Mouse (Mus musculus) G1E-ER4 (cell line): ENCODE measurements around the gene Phactr4. TPM values are rescaled to one million over a fixed set of nuclear protein-coding genes. Genes with fewer than 3 reads are reported as not detected.

Experiments used
- GATA1 ChIP-seq: IDR thresholded peaks from one replicate; pipeline ENCODE4 v1.8.0; 2012; ENCODE audit warnings: low read length, inconsistent platforms
- polyA plus RNA-seq: library from polyadenylated mRNA; stranded (reverse); fragments of >175 nt; gene quantifications from 2 replicates; pipeline ENCODE4 v1.2.3, GENCODE M21; 2012

Phactr4 gene
- polyA plus RNA-seq: 17.5 and 22.6 TPM in 2 replicates

DNA sequence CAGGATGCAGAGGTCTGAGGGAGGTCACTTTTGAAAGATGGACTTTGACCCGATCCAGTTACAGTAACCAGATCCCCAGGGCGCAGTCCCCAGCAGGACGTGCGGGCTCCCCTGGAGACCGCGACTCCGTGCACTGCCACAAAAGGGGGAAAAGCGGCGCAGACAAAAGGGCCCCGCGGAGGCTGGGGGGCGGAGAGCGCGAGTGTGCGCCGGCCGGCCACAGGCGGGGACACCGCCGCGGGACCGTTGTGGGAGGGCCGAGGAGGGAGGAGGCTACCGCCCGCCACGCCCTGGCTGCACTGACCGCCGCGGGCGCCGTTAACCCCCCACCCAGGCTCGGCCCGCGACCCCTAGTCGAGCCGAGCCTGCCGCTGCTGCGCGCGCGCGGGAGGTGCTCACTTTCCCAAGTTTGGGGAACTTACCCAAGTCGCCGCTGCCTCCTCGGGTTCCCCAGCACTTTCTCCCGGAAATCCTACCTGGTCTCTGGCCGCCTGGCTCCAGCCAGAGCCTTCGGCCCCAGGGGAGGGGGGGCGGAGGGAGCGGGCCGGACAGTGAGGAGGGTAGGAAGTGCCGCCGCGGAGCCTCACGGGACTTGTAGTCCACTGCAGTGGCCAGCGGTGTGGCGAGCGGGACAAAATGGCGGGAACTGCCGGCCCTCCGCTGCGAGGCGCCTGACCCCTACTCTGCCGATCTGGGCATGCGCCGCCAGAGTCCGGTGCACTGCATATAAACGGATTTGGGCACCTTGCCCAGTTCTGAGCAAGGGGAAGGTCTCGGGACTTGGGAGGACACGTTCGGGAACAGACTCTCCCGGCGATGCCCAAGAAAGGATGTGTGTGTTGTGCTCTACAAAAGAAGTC is at the start of gene Phactr4:
TSS of gene Phactr4 (minus strand) at position 567 of the 860 bp plus-strand sequence.
- no peak for TF ChIP-seq GATA1

DNA sequence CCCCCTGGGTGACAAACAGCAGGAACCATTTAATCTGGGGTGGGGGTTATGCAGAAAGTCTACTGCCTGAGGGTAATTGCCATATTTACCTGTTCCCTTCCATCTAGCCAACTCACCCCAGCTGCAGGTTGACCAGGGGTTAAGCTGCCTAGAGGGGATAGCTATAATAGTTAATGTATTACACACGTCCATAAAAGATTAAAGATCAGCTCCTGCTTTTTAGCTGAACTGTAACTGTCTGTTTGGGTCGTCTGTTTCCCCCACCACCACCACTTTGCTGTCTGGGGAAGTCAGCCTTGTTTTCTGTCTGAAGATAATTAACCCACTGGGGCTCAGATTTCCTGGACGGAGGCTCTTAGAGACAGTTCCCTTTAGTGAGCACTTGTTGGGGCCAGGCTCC is 47.6 kb upstream of the Phactr4 start:
- no peak for TF ChIP-seq GATA1

DNA sequence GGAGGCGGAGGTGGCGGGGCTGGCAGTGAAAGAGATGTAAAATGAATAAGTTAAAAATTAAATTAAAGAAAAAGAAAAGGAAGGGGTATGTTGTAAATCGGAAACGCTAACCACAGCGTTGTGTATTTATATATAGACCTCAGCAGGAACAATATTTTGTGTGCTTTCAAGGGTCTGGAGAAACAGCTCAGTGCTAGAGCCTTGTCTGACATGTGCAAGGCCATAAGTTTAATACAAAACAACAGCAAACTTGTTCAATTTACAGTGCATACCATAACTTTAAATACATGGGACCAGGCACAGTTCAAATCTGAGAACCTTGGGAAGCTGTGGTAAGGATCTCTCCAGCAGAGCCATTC is 41.9 kb upstream of the Phactr4 start:
- no peak for TF ChIP-seq GATA1

DNA sequence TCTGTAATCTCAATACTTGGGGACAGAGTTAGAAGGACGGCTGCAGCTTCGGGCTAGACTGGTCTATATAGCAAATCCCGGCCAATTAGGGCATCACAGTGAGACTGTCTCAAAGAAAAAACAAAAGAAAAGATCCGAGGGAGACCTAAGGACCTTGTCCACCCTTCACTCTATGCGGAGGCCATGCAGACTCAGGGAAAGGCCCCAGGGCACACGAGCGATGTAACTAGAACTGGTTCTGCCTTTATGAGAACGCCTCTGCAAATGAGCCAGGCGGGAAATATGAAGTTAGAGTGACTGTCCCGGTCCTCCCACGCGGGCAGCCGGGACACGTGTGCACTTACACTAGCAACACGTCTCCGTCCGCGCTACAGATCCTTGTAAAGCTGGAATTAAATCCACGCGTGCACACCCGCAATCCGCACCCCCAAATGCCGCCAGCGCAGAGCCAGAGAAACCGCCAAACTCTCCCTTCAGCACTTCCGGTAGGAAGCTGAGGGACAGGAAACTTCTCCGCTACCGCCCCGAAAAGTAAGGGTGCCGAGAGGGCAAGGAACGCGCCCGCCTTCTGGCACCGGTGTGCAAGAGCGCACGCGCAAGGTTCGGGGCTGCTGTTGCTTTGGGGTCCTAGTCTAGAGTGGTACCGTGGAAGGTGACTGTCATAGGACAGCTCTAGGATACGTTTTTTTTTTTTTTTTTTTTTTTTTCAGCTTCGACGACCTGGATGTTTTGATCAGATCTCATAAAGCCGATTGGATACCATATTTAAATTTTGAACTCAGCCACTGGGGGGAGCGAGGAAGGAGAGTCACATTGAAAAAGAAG is 41.4 kb upstream of the Phactr4 start, which contains the start of gene Med18:
TSS of gene Med18 (minus strand) at position 492 of the 825 bp plus-strand sequence.
- no peak for TF ChIP-seq GATA1

DNA sequence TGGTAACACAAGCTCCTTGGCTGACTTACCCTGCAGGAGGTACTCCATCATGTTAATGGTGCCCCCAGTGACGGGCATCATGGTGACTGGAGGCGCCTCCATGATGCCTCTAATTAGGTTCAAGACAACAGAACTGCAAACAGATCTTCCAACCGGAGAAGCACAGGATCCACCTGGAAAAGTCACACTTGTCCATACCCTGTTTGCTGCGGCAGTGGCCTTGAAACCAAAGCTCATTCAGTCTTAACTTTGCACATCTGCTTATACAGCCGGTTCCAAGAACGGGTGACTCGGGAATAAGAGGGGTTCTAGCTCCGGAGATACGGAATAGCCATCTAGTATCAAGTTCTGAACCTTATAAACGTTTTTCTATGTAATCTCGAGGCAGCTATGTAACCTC is 40.5 kb upstream of the Phactr4 start:
- no peak for TF ChIP-seq GATA1

DNA sequence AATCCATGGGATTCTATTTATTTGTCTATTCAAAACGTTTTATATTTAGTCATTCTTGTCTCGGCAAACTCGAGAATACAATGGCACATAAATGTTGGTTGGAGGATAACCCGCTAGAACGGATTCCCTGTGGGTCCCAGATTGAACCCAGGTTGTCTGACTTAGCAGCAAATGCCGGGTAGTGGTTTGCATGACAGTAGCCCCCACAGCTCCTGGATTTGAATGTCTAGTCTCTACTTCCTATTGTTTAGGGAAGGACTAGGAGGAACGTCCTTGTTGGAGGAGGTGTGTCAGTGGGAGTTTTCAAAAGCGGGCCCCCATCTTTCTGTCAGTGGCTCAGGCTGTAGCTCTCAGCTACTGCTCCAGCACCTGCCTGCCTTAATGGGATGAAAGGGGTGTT is 37.9 kb upstream of the Phactr4 start:
- TF ChIP-seq GATA1: no peak

DNA sequence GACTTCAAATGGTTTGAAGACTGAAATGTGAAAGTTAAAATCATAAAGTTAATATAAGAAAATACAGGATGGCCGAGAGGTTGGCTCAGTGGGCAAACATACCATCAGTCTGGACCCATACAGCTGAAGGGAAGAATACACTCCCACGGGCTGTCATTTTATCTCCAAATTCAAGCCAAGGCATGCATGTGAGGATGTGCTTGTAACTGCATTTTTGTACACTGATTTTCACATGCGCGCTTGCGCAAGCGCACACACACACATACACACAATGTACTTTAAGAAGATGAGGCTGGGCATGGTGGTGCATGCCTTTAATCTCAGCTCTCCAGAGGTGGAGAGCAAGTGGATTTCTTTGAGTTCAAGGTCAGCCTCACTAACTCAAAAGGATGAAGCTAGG is 33.3 kb upstream of the Phactr4 start:
- TF ChIP-seq GATA1: no peak

DNA sequence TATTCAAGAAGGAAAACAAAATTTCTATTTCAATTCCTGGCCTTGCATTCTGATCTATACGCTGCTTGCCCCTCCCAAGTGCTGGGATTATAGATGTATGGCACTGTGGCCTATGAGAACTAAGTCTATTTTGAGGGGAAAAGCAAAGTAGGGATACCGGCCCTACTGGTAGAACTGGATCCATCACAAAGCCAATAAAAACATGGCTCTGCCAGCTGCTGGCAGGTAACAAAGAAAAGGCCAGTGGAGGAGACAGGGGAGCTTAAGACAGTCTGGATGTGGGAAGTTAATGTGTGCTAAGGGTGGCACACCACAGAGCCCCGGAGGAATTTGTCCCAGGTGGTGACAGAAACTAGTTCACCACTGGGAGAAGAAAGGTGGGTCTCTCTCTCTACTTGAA is 32.9 kb upstream of the Phactr4 start:
- no peak for TF ChIP-seq GATA1

DNA sequence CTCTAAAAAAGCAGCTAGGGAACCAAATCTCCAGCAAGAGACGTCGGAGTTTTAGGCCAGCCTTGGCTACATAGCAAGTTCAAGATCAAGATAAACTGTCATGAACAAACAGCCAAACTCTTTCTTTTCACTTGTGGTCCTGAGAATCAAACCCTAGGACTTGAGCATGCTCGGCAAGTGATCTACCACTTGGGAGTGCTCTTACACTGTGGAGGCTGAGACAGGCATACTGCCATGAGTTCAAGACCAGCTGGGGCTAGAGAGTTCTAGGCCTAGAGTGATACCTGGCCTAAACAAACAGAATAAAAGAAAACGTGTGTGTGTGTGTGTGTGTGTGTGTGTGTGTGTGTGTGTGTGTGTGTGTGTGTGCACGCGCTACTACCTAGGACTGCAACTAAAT is 31.9 kb upstream of the Phactr4 start:
- no peak for TF ChIP-seq GATA1

DNA sequence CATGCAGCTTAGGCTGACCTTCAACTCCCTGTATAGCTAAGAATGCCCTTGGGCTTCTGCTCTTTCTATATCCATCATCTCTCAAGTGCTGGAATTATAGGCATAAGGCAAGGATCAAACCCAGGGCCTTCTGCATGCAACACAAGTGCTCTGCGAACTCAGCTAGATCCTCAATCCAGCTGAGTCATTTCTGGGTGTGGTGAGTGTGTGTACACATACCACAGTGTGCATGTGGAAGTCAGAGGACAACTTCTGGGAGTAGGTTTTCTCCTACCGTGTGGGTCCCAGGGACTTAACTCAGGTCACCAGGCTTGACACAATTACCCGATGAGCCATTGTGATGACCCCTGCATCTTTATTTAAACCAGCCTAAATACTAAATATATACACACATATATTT is 27.5 kb upstream of the Phactr4 start:
- TF ChIP-seq GATA1: no peak

DNA sequence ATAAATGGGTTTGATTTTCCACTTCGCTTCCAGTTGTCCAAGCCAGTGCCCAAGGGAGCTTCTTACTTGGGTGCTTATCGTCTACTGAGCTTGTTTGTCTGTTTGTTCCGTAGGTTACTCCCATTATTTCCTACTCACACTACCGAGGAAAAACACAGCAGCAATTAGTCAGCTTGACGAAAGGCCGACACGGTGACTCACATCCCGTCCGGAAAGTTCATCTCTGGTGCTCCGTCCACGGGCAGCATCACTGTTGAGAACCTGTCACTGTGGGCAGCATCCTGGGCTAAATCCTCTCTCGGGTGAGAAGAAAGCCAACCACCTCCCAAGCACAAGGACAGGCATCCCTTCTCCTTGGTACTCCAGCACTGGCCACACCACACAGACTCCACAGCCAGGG is 23.8 kb upstream of the Phactr4 start:
- TF ChIP-seq GATA1: no peak

DNA sequence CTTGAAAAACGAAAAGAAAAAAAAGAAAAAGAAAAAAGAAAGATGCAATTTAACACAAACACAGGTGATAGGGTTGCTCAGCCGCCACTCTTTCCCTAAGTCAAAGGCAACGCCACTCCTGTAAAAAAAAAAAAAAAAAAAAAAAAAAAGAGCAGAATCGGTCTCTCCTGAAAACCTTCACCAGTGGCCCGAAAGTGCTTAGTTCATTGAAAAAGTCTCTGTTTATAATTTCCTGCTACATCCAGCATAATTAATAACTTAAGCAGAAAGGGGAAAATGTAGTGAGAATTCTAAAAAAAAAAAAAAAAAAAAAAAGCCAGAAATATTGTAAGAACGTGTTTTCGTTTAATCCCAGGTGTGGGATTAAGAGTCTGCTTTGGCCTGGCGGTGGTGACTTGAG is 22.2 kb upstream of the Phactr4 start:
- no peak for TF ChIP-seq GATA1

DNA sequence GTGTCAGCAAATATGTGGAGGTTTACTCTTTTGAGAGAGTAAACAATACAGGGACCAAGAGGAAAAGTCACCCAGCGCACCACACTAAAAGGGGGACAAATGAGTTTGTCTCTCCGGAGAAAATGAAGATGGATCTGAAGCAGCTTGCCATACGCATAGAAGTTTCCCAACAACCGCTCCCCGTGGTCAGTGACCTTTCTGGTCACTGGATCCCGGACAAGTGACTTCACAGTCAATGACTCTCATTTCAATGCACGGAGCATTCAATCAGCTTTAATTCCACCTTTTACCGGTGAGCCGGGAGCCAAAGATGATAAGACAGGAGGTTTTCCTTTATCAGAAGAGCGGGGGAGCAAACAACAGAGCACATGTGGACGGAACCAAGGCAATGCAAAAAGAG is 15.6 kb upstream of the Phactr4 start:
- no peak for TF ChIP-seq GATA1

DNA sequence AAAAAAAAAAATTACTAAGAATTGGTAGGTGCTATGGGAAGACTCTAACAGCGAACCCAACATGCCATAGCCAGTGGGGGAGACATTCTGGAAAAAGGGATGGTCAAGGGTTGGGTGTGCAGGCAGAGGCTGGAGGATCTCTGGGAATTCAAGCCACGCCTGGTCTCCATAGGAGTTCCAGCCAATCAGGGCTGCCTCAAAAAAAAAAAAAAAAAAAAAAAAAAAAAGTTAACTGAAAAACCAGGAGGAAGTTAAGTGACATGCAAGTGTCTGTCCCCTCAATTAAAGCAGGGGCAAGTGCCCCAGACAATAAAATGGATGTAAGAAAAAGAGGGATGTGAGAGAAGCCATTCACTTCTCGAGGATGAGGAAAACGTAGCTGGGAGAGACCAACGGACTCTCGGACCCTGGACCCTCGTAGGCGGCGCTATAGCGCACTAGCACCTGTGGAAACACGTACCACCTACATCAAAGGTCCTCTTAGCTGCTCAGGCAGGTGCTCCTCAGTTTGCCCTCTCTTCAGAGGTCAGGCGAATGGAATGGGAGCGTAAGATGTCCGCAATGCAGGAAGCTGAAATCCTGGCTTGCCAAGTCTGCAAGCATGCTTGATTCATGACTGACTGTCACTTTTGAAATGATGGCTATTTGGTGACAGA is 10.6 kb upstream of the Phactr4 start:
- TF ChIP-seq GATA1: no peak

DNA sequence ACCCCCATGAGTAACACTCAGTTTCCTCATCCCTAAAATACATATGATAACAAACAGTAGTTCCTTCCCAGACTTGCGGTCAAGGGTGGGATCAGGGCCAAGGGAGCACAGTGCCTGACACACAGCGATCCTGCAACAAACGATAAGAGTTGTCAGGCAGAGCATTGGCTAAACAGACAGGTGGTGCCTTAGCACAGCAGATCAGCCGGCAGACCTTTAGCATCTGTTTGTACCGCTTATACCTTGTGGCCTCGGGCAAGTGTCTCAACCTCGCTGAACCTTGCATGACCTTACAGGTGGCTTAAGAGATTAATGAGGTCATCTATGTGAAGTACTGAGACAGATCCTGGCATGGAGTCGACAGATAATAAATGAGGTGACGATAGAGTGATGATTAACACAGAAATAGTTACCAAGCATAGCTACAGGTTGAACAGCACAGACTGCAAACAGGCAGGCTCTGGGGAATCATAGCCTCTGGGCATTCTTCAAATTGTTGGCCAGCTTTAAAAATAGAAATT is 5.8 kb upstream of the Phactr4 start:
- TF ChIP-seq GATA1: peak; percentile 94

DNA sequence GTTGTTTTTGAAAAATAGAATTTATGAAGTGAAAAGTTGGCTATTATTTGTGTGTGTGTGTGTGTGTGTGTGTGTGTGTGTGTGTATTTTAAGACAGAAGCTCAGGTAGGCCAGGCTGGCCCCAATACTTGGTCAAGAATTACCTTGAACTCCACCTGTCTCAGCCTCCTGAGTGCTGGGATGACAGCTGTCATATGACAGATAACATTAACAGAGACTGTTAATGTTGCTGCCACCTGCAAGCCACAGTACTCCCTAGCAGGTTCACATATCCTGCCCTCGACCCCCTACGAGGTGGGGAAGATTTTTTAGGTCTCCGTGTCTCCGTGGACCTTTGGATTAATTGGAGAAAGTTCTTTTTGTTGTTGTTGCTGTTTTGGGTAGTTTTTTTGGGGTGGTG is 5.2 kb upstream of the Phactr4 start:
- TF ChIP-seq GATA1: no peak
